Mouse (Mus musculus): ENCODE results near the gene Hist1h2bf.
"Not testable (repeated sequence)": the region's sequence is repeated elsewhere in the genome, so short reads cannot be mapped to it uniquely, and the experiment has no call there.

Gene Hist1h2bf

GRCm38 (mm10) chr13:23571504-23572217 is 2.3 kb downstream of the Hist1h2bf start:
- DNase-seq (ENCODE audit: low spot score in 2 of 2): not testable (repeated sequence)

GRCm38 (mm10) chr13:23571022-23571503 is 2.9 kb downstream of the Hist1h2bf start, which contains the start of the genes Hist1h2ae and Hist1h2bg:
Hist1h2ae (minus strand) TSS chr13:23571220.
Hist1h2bg (plus strand) TSS chr13:23571396.
- DNase-seq (ENCODE audit: low spot score in 2 of 2): peak in 1 of 2 experiments; percentile 54

GRCm38 (mm10) chr13:23570261-23571021 is 3.6 kb downstream of the Hist1h2bf start:
- DNase-seq (ENCODE audit: low spot score in 2 of 2): not testable (repeated sequence)

GRCm38 (mm10) chr13:23564482-23564881 is 9.5 kb downstream of the Hist1h2bf start:
- no peak for DNase-seq (ENCODE audit: low spot score in 2 of 2)

GRCm38 (mm10) chr13:23562699-23563462 is 11.1 kb downstream of the Hist1h2bf start:
- DNase-seq (ENCODE audit: low spot score in 2 of 2): no peak

GRCm38 (mm10) chr13:23561883-23562659 is 11.9 kb downstream of the Hist1h2bf start, which contains the start of gene Hist1h3e:
Hist1h3e (minus strand) TSS chr13:23562369.
- peak; percentile 90 to 94 for DNase-seq (ENCODE audit: low spot score in 2 of 2)

GRCm38 (mm10) chr13:23561531-23561882 is 12.5 kb downstream of the Hist1h2bf start:
- DNase-seq (ENCODE audit: low spot score in 2 of 2): not testable (repeated sequence)

- not testable (repeated sequence) for DNase-seq (ENCODE audit: low spot score in 2 of 2)
Observed at GRCm38 (mm10) chr13:23560699-23561098, 13.3 kb downstream of the Hist1h2bf start.

GRCm38 (mm10) chr13:23556906-23557305 is 17.1 kb downstream of the Hist1h2bf start:
- no peak for DNase-seq (ENCODE audit: low spot score in 2 of 2)

- peak; percentile 49 to 56 for DNase-seq (ENCODE audit: low spot score in 2 of 2)
Observed at GRCm38 (mm10) chr13:23555839-23556416, 18.1 kb downstream of the Hist1h2bf start.

GRCm38 (mm10) chr13:23554925-23555838 is 18.8 kb downstream of the Hist1h2bf start:
- DNase-seq (ENCODE audit: low spot score in 2 of 2): peak; percentile 69 to 79

- no peak for DNase-seq (ENCODE audit: low spot score in 2 of 2)
Observed at GRCm38 (mm10) chr13:23554393-23554792, 19.6 kb downstream of the Hist1h2bf start.

- DNase-seq (ENCODE audit: low spot score in 2 of 2): no peak
Observed at GRCm38 (mm10) chr13:23552962-23553361, 21.0 kb downstream of the Hist1h2bf start, which contains the start of gene Hist1h1d. Hist1h1d (plus strand) TSS chr13:23553262.

- DNase-seq (ENCODE audit: low spot score in 2 of 2): no peak
Observed at GRCm38 (mm10) chr13:23551931-23552914, 21.8 kb downstream of the Hist1h2bf start.

GRCm38 (mm10) chr13:23551146-23551834 is 22.7 kb downstream of the Hist1h2bf start, which contains the start of gene Hist1h4f:
Hist1h4f (minus strand) TSS chr13:23551648.
- peak; percentile 84 for DNase-seq (ENCODE audit: low spot score in 2 of 2)

- DNase-seq (ENCODE audit: low spot score in 2 of 2): no peak
Observed at GRCm38 (mm10) chr13:23550761-23551145, 23.2 kb downstream of the Hist1h2bf start.

- DNase-seq (ENCODE audit: low spot score in 2 of 2): no peak
Observed at GRCm38 (mm10) chr13:23546694-23547093, 27.3 kb downstream of the Hist1h2bf start.

- not testable (repeated sequence) for DNase-seq (ENCODE audit: low spot score in 2 of 2)
Observed at GRCm38 (mm10) chr13:23544787-23545120, 29.2 kb downstream of the Hist1h2bf start.
